Comparison of ENCODE assay signal across 8 mouse cellular contexts in the genomic region with DNA sequence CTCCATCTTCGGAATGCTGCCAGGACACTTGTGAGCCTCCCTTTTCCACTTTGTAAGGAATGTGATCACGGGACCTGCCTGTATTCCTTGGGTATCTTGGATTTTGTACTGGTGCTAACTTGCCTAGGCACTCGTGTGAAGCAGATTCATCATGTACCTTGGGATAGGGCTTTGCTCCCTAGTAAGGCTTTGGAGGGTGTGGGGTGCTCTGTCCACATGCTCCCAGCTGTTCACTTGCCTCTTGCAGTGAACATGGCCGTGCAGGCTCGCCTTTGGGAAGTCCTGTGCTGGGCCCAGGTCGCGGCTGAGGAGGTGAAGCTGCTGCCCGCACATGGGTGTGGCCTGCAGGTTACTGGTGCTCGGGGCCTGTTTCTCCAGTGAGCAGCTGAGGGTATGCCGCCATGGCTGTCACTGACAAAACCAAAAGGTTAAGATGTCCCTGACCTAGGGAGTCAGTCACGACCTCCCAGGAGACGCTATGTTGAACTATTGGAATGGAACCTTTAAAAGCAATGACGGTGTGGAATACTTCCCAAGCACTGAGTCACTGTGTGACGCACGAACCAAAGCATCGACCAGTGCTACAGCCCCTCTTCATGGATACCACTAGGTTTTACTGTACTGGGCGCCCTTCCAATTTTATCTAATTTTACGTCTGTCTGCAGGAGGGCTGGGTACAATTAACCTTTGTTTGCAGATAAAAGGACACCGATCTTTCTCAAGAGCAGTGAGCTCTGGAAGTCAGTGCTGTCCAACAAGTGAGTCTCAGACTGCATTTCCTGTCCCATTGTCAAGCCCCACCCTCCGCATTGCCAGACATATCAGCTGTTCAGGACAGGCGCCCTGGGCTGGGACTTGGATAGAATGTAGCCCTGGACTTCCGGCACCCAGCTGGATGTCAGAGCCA. TPM values are rescaled to one million over a fixed set of nuclear protein-coding genes. Genes with fewer than 3 reads are reported as not detected.
DNase-seq lines count a peak whose midpoint lies in the region; ATAC-seq and TF ChIP-seq lines count a peak whose summit lies in the region.

No protein-coding gene starts in this region.

- H3K4me2 ChIP-seq in kidney, embryonic 16.5 days (replicated peaks; ENCODE audit: low read depth, low read length): no peak overlapping the region
- no peak overlapping the region for H3K4me2 ChIP-seq in liver, postnatal 0 days (ENCODE audit: low read depth, low read length)

- no peak overlapping the region for H3K9ac ChIP-seq in kidney, embryonic 16.5 days (replicated peaks; ENCODE audit: low read length)
- H3K9ac ChIP-seq in liver, postnatal 0 days (replicated peaks): no peak overlapping the region

- H3K36me3 ChIP-seq in G1E (replicated peaks): peaks cover 86% of the 10 kb centered on the region
- H3K36me3 ChIP-seq in embryonic facial prominence, embryonic 10.5 days (replicated peaks): peaks cover 83% of the 10 kb centered on the region
- peaks cover 73% of the 10 kb centered on the region for H3K36me3 ChIP-seq in heart, embryonic 10.5 days
- H3K36me3 ChIP-seq in kidney, embryonic 16.5 days (ENCODE audit: insufficient read depth, low read length): peaks cover 39% of the 10 kb centered on the region
- peaks cover 37% of the 10 kb centered on the region for H3K36me3 ChIP-seq in liver, postnatal 0 days (replicated peaks; ENCODE audit: insufficient read depth, low read length)

- peaks cover 48% of the 10 kb centered on the region for H3K4me1 ChIP-seq in G1E (ENCODE audit: insufficient read depth, low read depth, low read length)
- peaks cover 62% of the 10 kb centered on the region for H3K4me1 ChIP-seq in embryonic facial prominence, embryonic 10.5 days
- H3K4me1 ChIP-seq in heart, embryonic 10.5 days: peaks cover 34% of the 10 kb centered on the region
- H3K4me1 ChIP-seq in kidney, embryonic 16.5 days (ENCODE audit: insufficient read depth, low read length): peaks cover 39% of the 10 kb centered on the region
- H3K4me1 ChIP-seq in liver, postnatal 0 days (ENCODE audit: insufficient read depth): peaks cover 26% of the 10 kb centered on the region

- TF ChIP-seq EP300 in liver, postnatal 0 days (IDR thresholded peaks at IDR 0.05; ENCODE audit: low read depth): 0 out of 2 replicates have a peak, but pooled peaks have one; percentile 53

- no peaks in the 10 kb centered on the region for H3K9me3 ChIP-seq in G1E (replicated peaks)
- no peaks in the 10 kb centered on the region for H3K9me3 ChIP-seq in embryonic facial prominence, embryonic 10.5 days
- H3K9me3 ChIP-seq in heart, embryonic 10.5 days: no peaks in the 10 kb centered on the region
- H3K9me3 ChIP-seq in kidney, embryonic 16.5 days (ENCODE audit: low read length): no peaks in the 10 kb centered on the region
- H3K9me3 ChIP-seq in liver, postnatal 0 days (ENCODE audit: low read length): no peaks in the 10 kb centered on the region

- WGBS in embryonic facial prominence, embryonic 10.5 days: 16% methylated on average over 22 of the region's 22 CpGs
- 11% methylated on average over 22 of the region's 22 CpGs for WGBS in heart, embryonic 10.5 days
- WGBS in kidney, embryonic 16.5 days: 27% methylated on average over 22 of the region's 22 CpGs
- WGBS in liver, postnatal 0 days (ENCODE audit: insufficient replicate concordance): 32% methylated on average over 22 of the region's 22 CpGs

- H3K27me3 ChIP-seq in G1E (ENCODE audit: insufficient read depth, low read length): no peaks in the 10 kb centered on the region
- no peaks in the 10 kb centered on the region for H3K27me3 ChIP-seq in embryonic facial prominence, embryonic 10.5 days (replicated peaks; ENCODE audit: low read depth, poor library complexity, severe bottlenecking)
- H3K27me3 ChIP-seq in heart, embryonic 10.5 days (ENCODE audit: insufficient read depth, poor library complexity, severe bottlenecking): no peaks in the 10 kb centered on the region
- no peaks in the 10 kb centered on the region for H3K27me3 ChIP-seq in kidney, embryonic 16.5 days (ENCODE audit: insufficient read depth, low read length)
- no peaks in the 10 kb centered on the region for H3K27me3 ChIP-seq in liver, postnatal 0 days (ENCODE audit: insufficient read depth, low read length)

- no peak for TF ChIP-seq CTCF in G1E (IDR thresholded peaks at IDR 0.05; ENCODE audit: low read depth, low read length)
- no peak for TF ChIP-seq CTCF in liver, postnatal 0 days (IDR thresholded peaks at IDR 0.05; ENCODE audit: low read depth)

- ATAC-seq in G1E (ENCODE audit: extremely low read depth, insufficient number of reproducible peaks, low FRiP score, poor library complexity, severe bottlenecking): peak; percentile 11; the same call in 1 of the 2 replicates
- no peak for ATAC-seq in kidney, embryonic 16.5 days (ENCODE audit: low FRiP score, low TSS enrichment)
- no peak for ATAC-seq in liver, postnatal 0 days

- H3K27ac ChIP-seq in embryonic facial prominence, embryonic 10.5 days (replicated peaks): peak overlapping the region; percentile 37
- H3K27ac ChIP-seq in heart, embryonic 10.5 days: peak overlapping the region; percentile 62
- peak overlapping the region; percentile 46; the same call in 1 of the 2 replicates for H3K27ac ChIP-seq in kidney, embryonic 16.5 days (ENCODE audit: low read length)
- H3K27ac ChIP-seq in liver, postnatal 0 days (ENCODE audit: low read depth): peak overlapping the region; percentile 34; the same call in 1 of the 2 replicates

- DNase-seq in 416B (ENCODE audit: low read depth): peak; percentile 86
- DNase-seq in G1E (ENCODE audit: low spot score): peak; percentile 42
- DNase-seq in embryonic facial prominence, embryonic 10.5 days (ENCODE audit: low spot score): peak; percentile 71
- peak; percentile 90 for DNase-seq in heart, embryonic 10.5 days (ENCODE audit: low spot score)
- peak; percentile 57 for DNase-seq in liver, postnatal 0 days
- DNase-seq in right cerebral cortex, postnatal 14 days: peak; percentile 52
- no peak for DNase-seq in B cell, adult 2 months

- H3K4me3 ChIP-seq in G1E (ENCODE audit: low read depth, low read length): peak overlapping the region; percentile 54; the same call in 1 of the 2 replicates
- H3K4me3 ChIP-seq in embryonic facial prominence, embryonic 10.5 days: peak overlapping the region; percentile 30; the same call in 1 of the 2 replicates
- H3K4me3 ChIP-seq in heart, embryonic 10.5 days: peak overlapping the region; percentile 25
- H3K4me3 ChIP-seq in kidney, embryonic 16.5 days (ENCODE audit: low read length): no peak overlapping the region
- no peak overlapping the region for H3K4me3 ChIP-seq in liver, postnatal 0 days (ENCODE audit: low read depth, low read length)

RNA-seq across cellular contexts. Expression of gene Gapdh, which starts 5.2 kb away (rescaled TPM):
- total RNA-seq in G1E (2014; fragmentation: Nextera tagmentation) (10,890 and 12,360 TPM in 2 replicates), G1E (2017) (2,600 and 3,109 TPM in 2 replicates)
- 26,904 and 30,061 TPM in 2 replicates for polyA plus RNA-seq in G1E (2012)
- 2,731 and 2,955 TPM in 2 replicates for polyA plus RNA-seq in embryonic facial prominence, embryonic 10.5 days (2016; fragmentation: Nextera tagmentation; extraction: Ambion mirVana)
- polyA plus RNA-seq in heart, embryonic 10.5 days (2016; fragmentation: Nextera tagmentation; extraction: Ambion mirVana): 3,676 and 4,272 TPM in 2 replicates
- 2,036 and 2,102 TPM in 2 replicates for polyA plus RNA-seq in kidney, embryonic 16.5 days (2015; fragmentation: Nextera tagmentation; extraction: Ambion mirVana)
- polyA plus RNA-seq in liver, postnatal 0 days (2015; fragmentation: Nextera tagmentation; extraction: Ambion mirVana): 1,355 and 1,565 TPM in 2 replicates

RNA-seq across cellular contexts. Expression of gene Iffo1, which starts 16.1 kb away (rescaled TPM):
- total RNA-seq in G1E (2014; fragmentation: Nextera tagmentation): 20.4 and 25.1 TPM in 2 replicates
- 12.3 and 14.5 TPM in 2 replicates for total RNA-seq in G1E (2017)
- 26.9 and 31.7 TPM in 2 replicates for polyA plus RNA-seq in G1E (2012)
- 11.0 and 11.1 TPM in 2 replicates for polyA plus RNA-seq in embryonic facial prominence, embryonic 10.5 days (2016; fragmentation: Nextera tagmentation; extraction: Ambion mirVana)
- polyA plus RNA-seq in heart, embryonic 10.5 days (2016; fragmentation: Nextera tagmentation; extraction: Ambion mirVana): 11.7 and 11.9 TPM in 2 replicates
- 7.9 and 8.7 TPM in 2 replicates for polyA plus RNA-seq in kidney, embryonic 16.5 days (2015; fragmentation: Nextera tagmentation; extraction: Ambion mirVana)
- polyA plus RNA-seq in liver, postnatal 0 days (2015; fragmentation: Nextera tagmentation; extraction: Ambion mirVana): 4.2 and 4.8 TPM in 2 replicates

RNA-seq across cellular contexts. Expression of gene Nop2, which starts 29.4 kb away (rescaled TPM):
- 56.9 and 61.0 TPM in 2 replicates for total RNA-seq in G1E (2014; fragmentation: Nextera tagmentation)
- total RNA-seq in G1E (2017): 87.7 and 89.2 TPM in 2 replicates
- 53.4 and 90.0 TPM in 2 replicates for polyA plus RNA-seq in G1E (2012)
- polyA plus RNA-seq in embryonic facial prominence, embryonic 10.5 days (2016; fragmentation: Nextera tagmentation; extraction: Ambion mirVana): 94.1 and 99.4 TPM in 2 replicates
- polyA plus RNA-seq in heart, embryonic 10.5 days (2016; fragmentation: Nextera tagmentation; extraction: Ambion mirVana): 73.2 and 92.7 TPM in 2 replicates
- 68.6 and 69.3 TPM in 2 replicates for polyA plus RNA-seq in kidney, embryonic 16.5 days (2015; fragmentation: Nextera tagmentation; extraction: Ambion mirVana)
- polyA plus RNA-seq in liver, postnatal 0 days (2015; fragmentation: Nextera tagmentation; extraction: Ambion mirVana): 23.2 and 24.8 TPM in 2 replicates

RNA-seq across cellular contexts. Expression of gene Ncapd2, which starts 30.4 kb away (rescaled TPM):
- 494 and 557 TPM in 2 replicates for total RNA-seq in G1E (2014; fragmentation: Nextera tagmentation)
- 211 and 243 TPM in 2 replicates for total RNA-seq in G1E (2017)
- polyA plus RNA-seq in G1E (2012): 269 and 275 TPM in 2 replicates
- polyA plus RNA-seq in embryonic facial prominence, embryonic 10.5 days (2016; fragmentation: Nextera tagmentation; extraction: Ambion mirVana): 261 and 263 TPM in 2 replicates
- polyA plus RNA-seq in heart, embryonic 10.5 days (2016; fragmentation: Nextera tagmentation; extraction: Ambion mirVana): 128 and 140 TPM in 2 replicates
- polyA plus RNA-seq in kidney, embryonic 16.5 days (2015; fragmentation: Nextera tagmentation; extraction: Ambion mirVana): 151 and 163 TPM in 2 replicates
- 33.5 and 39.1 TPM in 2 replicates for polyA plus RNA-seq in liver, postnatal 0 days (2015; fragmentation: Nextera tagmentation; extraction: Ambion mirVana)

RNA-seq across cellular contexts. Expression of gene Mrpl51, which starts 30.5 kb away (rescaled TPM):
- total RNA-seq in G1E (2014; fragmentation: Nextera tagmentation): 51.3 and 59.6 TPM in 2 replicates
- 143 and 156 TPM in 2 replicates for total RNA-seq in G1E (2017)
- 114 and 162 TPM in 2 replicates for polyA plus RNA-seq in G1E (2012)
- polyA plus RNA-seq in embryonic facial prominence, embryonic 10.5 days (2016; fragmentation: Nextera tagmentation; extraction: Ambion mirVana): 207 and 214 TPM in 2 replicates
- polyA plus RNA-seq in heart, embryonic 10.5 days (2016; fragmentation: Nextera tagmentation; extraction: Ambion mirVana): 246 and 251 TPM in 2 replicates
- 213 and 228 TPM in 2 replicates for polyA plus RNA-seq in kidney, embryonic 16.5 days (2015; fragmentation: Nextera tagmentation; extraction: Ambion mirVana)
- polyA plus RNA-seq in liver, postnatal 0 days (2015; fragmentation: Nextera tagmentation; extraction: Ambion mirVana): 210 and 215 TPM in 2 replicates

Comparison
In these comparisons a context has a peak if more than half of its experiments do, and no peak if none do; other contexts are left out.
1. DNase-seq: peak in 416B (single experiment), G1E (single experiment), embryonic facial prominence, embryonic 10.5 days (single experiment), heart, embryonic 10.5 days (single experiment), liver, postnatal 0 days (single experiment) and right cerebral cortex, postnatal 14 days (single experiment); none in B cell, adult 2 months (0 of 2).
2. H3K4me3 ChIP-seq: peak in G1E (single experiment), embryonic facial prominence, embryonic 10.5 days (single experiment) and heart, embryonic 10.5 days (single experiment); none in kidney, embryonic 16.5 days (single experiment) and liver, postnatal 0 days (single experiment).
3. Peak in every context shown above with its lines, with median percentiles within 50 percentile points of each other: H3K27ac ChIP-seq.